Mouse (Mus musculus) hindbrain, postnatal 0 days (tissue): ENCODE measurements around the gene Olfr782. TPM values are rescaled to one million over a fixed set of nuclear protein-coding genes. Genes with fewer than 3 reads are reported as not detected.
"Not testable (repeated sequence)": the region's sequence is repeated elsewhere in the genome, so short reads cannot be mapped to it uniquely, and the experiment has no call there.

ENCODE experiments used
- ATAC-seq: fragments of 200-750 bp; cut with Nextera tagmentation; 2 replicates; pipeline ENCODE4 v1.8.0; 2017; ENCODE audit warnings: mild to moderate bottlenecking, moderate TSS enrichment, moderate library complexity
- DNase-seq: peaks from one replicate; pipeline ENCODE4 v3.0.0-alpha.2; 2015; ENCODE audit warnings: low spot score
- H3K27ac ChIP-seq: fragments of 300-500 bp; sonication (generic); 2 replicates; pipeline ENCODE4 v1.5.1; 2014; ENCODE audit warnings: mild to moderate bottlenecking
- H3K27me3 ChIP-seq: fragments of 300-500 bp; sonication (generic); 2 replicates; pipeline ENCODE4 v1.6.1; 2014; ENCODE audit warnings: low read length, mixed read lengths; ENCODE audit not compliant: insufficient read depth
- H3K36me3 ChIP-seq: fragments of 300-500 bp; sonication (generic); 2 replicates; pipeline ENCODE4 v1.6.1; 2014; ENCODE audit warnings: low read length, mixed read lengths; ENCODE audit not compliant: insufficient read depth
- H3K4me1 ChIP-seq: fragments of 300-500 bp; sonication (generic); 2 replicates; pipeline ENCODE4 v1.6.1; 2014; ENCODE audit warnings: antibody characterized with exemption, low read length, mixed read lengths; ENCODE audit not compliant: insufficient read depth
- H3K4me2 ChIP-seq: fragments of 300-500 bp; sonication (generic); 2 replicates; pipeline ENCODE4 v1.6.1; 2014; ENCODE audit warnings: low read depth, mild to moderate bottlenecking, low read length, moderate library complexity, mixed read lengths
- H3K4me3 ChIP-seq: fragments of 300-500 bp; sonication (generic); 2 replicates; pipeline ENCODE4 v1.5.1; 2014; ENCODE audit warnings: low read length
- H3K9ac ChIP-seq: fragments of 300-500 bp; sonication (generic); replicated peaks from 2 replicates; pipeline ENCODE4 v1.6.1; 2014; ENCODE audit warnings: mild to moderate bottlenecking, low read length, moderate library complexity, mixed read lengths
- H3K9me3 ChIP-seq: fragments of 300-500 bp; sonication (generic); 2 replicates; pipeline ENCODE4 v1.6.1; 2016; ENCODE audit warnings: low read length, mixed read lengths
- CTCF ChIP-seq: IDR thresholded peaks from 2 replicates; pipeline ENCODE4 v1.5.1; 2016; ENCODE audit warnings: antibody characterized with exemption, control low read depth, low read depth
- WGBS: fragments of 180-500 bp; shearing (Covaris S2); extraction: QIAGEN DNeasy Blood & Tissue Kit; methylation state at CpG from one replicate; pipeline ENCODE4 v1.1.7; 2014; 5-methylcytosine and 5-hydroxymethylcytosine counted together
- polyA plus RNA-seq: library from polyadenylated mRNA; unstranded; fragments of >200 nt; fragmentation: Nextera tagmentation; extraction: Ambion mirVana; gene quantifications from 2 replicates; pipeline ENCODE4 v1.2.1, GENCODE M21; 2015
- total RNA-seq: library from RNA; depleted of rRNA; stranded (reverse); fragments of >200 nt; gene quantifications from 2 replicates; pipeline ENCODE4 v1.2.3, GENCODE M21; 2014; rRNA removed

Gene Olfr782
- total and polyA plus RNA-seq, 2 experiments from 2014 or later: not detected

GRCm38 (mm10) chr10:129357307-129357706, 8.7 kb downstream of the Olfr782 start:
- 80% methylated on average over 5 of the region's 5 CpGs for WGBS
- TF ChIP-seq CTCF: no peak
- no peaks in the 10 kb centered on the region for H3K4me1 ChIP-seq
- no peaks in the 10 kb centered on the region for H3K36me3 ChIP-seq
- no peak overlapping the region for H3K27ac ChIP-seq
- H3K27me3 ChIP-seq: no peaks in the 10 kb centered on the region
- no peak overlapping the region for H3K9ac ChIP-seq
- H3K4me2 ChIP-seq: no peak overlapping the region
- DNase-seq (no peak), ATAC-seq (no peak)
- H3K9me3 ChIP-seq: no peaks in the 10 kb centered on the region
- H3K4me3 ChIP-seq: no peak overlapping the region

DNA sequence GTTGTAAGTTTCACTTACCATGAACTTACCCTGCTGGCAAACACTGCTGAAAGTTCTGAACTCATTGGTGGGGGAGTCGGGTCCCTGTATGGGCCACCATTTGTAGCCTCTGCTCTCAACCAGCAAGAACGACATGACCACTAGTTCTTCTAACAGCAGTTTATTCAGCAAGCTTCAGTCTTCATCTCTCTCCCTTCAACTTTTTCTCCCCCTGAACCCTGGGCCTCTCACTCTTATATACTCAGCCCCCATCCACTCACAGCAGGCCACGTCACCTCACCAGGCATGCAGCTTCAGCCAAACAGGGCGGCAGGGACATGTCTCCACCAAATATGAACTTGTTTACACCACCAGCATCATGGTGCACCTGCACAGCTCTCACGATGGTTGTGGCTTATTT, 25.4 kb downstream of the Olfr782 start:
- 88% methylated on average over 5 of the region's 5 CpGs for WGBS
- not testable (repeated sequence) for H3K27me3 ChIP-seq, H3K4me2 ChIP-seq, H3K4me3 ChIP-seq, ATAC-seq, H3K9ac ChIP-seq, H3K9me3 ChIP-seq, DNase-seq, H3K27ac ChIP-seq, H3K4me1 ChIP-seq, H3K36me3 ChIP-seq

DNA sequence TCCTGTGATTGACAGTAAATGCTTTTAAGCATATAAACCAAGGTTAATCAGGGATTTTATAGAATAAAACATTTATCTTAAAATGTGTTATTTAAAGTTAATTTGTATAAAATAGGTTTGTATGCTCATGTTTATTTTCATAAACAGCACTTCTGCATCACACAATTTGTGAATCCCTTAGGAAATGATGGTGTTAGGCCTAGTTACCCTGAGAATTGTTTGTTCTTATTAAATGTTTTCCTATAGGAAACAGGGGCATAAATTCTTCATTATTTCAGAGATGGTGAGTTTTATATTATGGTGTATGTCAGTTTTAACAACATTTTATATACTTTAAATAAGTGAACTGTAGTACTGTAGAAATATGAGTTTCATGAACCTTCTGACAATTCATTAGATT, 35.1 kb downstream of the Olfr782 start, which contains the start of gene Olfr784:
TSS of gene Olfr784 (plus strand) at position 301 of the 400 bp plus-strand sequence.
- Histone ChIP-seq H3K4me1 (no peaks in the 10 kb centered on the region), H3K4me3 (no peak within 1 kb of the TSS), H3K36me3 (no peaks in the 10 kb centered on the region), H3K27me3 (no peaks in the 10 kb centered on the region), H3K4me2 (no peak within 1 kb of the TSS), H3K9ac (no peak within 1 kb of the TSS), H3K27ac (no peak within 1 kb of the TSS), H3K9me3 (no peaks in the 10 kb centered on the region)
- ATAC-seq: no peak
- DNase-seq: no peak
- no peak for TF ChIP-seq CTCF

GRCm38 (mm10) chr10:129400892-129401291, 52.2 kb downstream of the Olfr782 start:
- Histone ChIP-seq H3K36me3 (no peaks in the 10 kb centered on the region), H3K4me1 (no peaks in the 10 kb centered on the region), H3K27ac (no peak overlapping the region), H3K27me3 (no peaks in the 10 kb centered on the region), H3K9me3 (no peaks in the 10 kb centered on the region), H3K4me3 (no peak overlapping the region), H3K4me2 (no peak overlapping the region), H3K9ac (no peak overlapping the region)
- ATAC-seq: no peak
- 37% methylated on average over 5 of the region's 5 CpGs for WGBS
- no peak for TF ChIP-seq CTCF
- DNase-seq: no peak

Other genes starting within 250 kb of the Olfr782 start
- not detected in 2 replicates for gene Olfr768, start 249.5 kb upstream of the Olfr782 start, total RNA-seq
- not detected in 2 replicates for gene Olfr768, start 249.5 kb upstream of the Olfr782 start, polyA plus RNA-seq
- not detected in 2 replicates for gene Olfr769, start 231.0 kb upstream of the Olfr782 start, total RNA-seq
- not detected in 2 replicates for gene Olfr769, start 231.0 kb upstream of the Olfr782 start, polyA plus RNA-seq
- gene Olfr770, start 209.9 kb upstream of the Olfr782 start, total RNA-seq: not detected in 2 replicates
- not detected in 2 replicates for gene Olfr770, start 209.9 kb upstream of the Olfr782 start, polyA plus RNA-seq
- gene Olfr771, start 184.1 kb upstream of the Olfr782 start, total RNA-seq: not detected in 2 replicates
- gene Olfr771, start 184.1 kb upstream of the Olfr782 start, polyA plus RNA-seq: not detected in 2 replicates
- not detected in 2 replicates for gene Olfr772, start 170.9 kb upstream of the Olfr782 start, total RNA-seq
- not detected in 2 replicates for gene Olfr772, start 170.9 kb upstream of the Olfr782 start, polyA plus RNA-seq
- gene Olfr773, start 161.4 kb upstream of the Olfr782 start, total RNA-seq: not detected in 2 replicates
- not detected in 2 replicates for gene Olfr773, start 161.4 kb upstream of the Olfr782 start, polyA plus RNA-seq
- gene Olfr774, start 112.6 kb upstream of the Olfr782 start, total RNA-seq: not detected in 2 replicates
- not detected in 2 replicates for gene Olfr774, start 112.6 kb upstream of the Olfr782 start, polyA plus RNA-seq
- not detected in 2 replicates for gene Olfr775, start 100.4 kb upstream of the Olfr782 start, total RNA-seq
- gene Olfr775, start 100.4 kb upstream of the Olfr782 start, polyA plus RNA-seq: not detected in 2 replicates
- gene Olfr776, start 89.7 kb upstream of the Olfr782 start, total RNA-seq: not detected in 2 replicates
- gene Olfr776, start 89.7 kb upstream of the Olfr782 start, polyA plus RNA-seq: not detected in 2 replicates
- gene Olfr777, start 77.4 kb upstream of the Olfr782 start, total RNA-seq: not detected in 2 replicates
- not detected in 2 replicates for gene Olfr777, start 77.4 kb upstream of the Olfr782 start, polyA plus RNA-seq
- gene Olfr780, start 30.7 kb upstream of the Olfr782 start, total RNA-seq: not detected in 2 replicates
- not detected in 2 replicates for gene Olfr780, start 30.7 kb upstream of the Olfr782 start, polyA plus RNA-seq
- gene Olfr781, start 20.0 kb upstream of the Olfr782 start, total RNA-seq: not detected in 2 replicates
- gene Olfr781, start 20.0 kb upstream of the Olfr782 start, polyA plus RNA-seq: not detected in 2 replicates
- 0.61 and 0.68 TPM in 2 replicates for gene Olfr784, start 35.2 kb downstream of the Olfr782 start, total RNA-seq
- 0.05 and 0.08 TPM in 2 replicates for gene Olfr784, start 35.2 kb downstream of the Olfr782 start, polyA plus RNA-seq
- gene Olfr785, start 56.6 kb downstream of the Olfr782 start, total RNA-seq: not detected in 2 replicates
- not detected in 2 replicates for gene Olfr785, start 56.6 kb downstream of the Olfr782 start, polyA plus RNA-seq
- not detected in 2 replicates for gene Olfr786, start 78.5 kb downstream of the Olfr782 start, total RNA-seq
- gene Olfr786, start 78.5 kb downstream of the Olfr782 start, polyA plus RNA-seq: not detected in 2 replicates
- gene Olfr787, start 113.0 kb downstream of the Olfr782 start, total RNA-seq: not detected in 2 replicates
- gene Olfr787, start 113.0 kb downstream of the Olfr782 start, polyA plus RNA-seq: not detected in 2 replicates
- not detected in 2 replicates for gene Olfr788, start 122.1 kb downstream of the Olfr782 start, total RNA-seq
- gene Olfr788, start 122.1 kb downstream of the Olfr782 start, polyA plus RNA-seq: not detected in 2 replicates
- not detected in 2 replicates for gene Olfr789, start 135.9 kb downstream of the Olfr782 start, total RNA-seq
- gene Olfr789, start 135.9 kb downstream of the Olfr782 start, polyA plus RNA-seq: not detected in 2 replicates
- gene Olfr790, start 149.6 kb downstream of the Olfr782 start, total RNA-seq: not detected in 2 replicates
- gene Olfr790, start 149.6 kb downstream of the Olfr782 start, polyA plus RNA-seq: not detected in 2 replicates
- gene Olfr791, start 172.9 kb downstream of the Olfr782 start, total RNA-seq: not detected in 2 replicates
- not detected in 2 replicates for gene Olfr791, start 172.9 kb downstream of the Olfr782 start, polyA plus RNA-seq
- not detected in 2 replicates for gene Olfr792, start 190.3 kb downstream of the Olfr782 start, total RNA-seq
- not detected in 2 replicates for gene Olfr792, start 190.3 kb downstream of the Olfr782 start, polyA plus RNA-seq
- not detected in 2 replicates for gene Olfr794, start 218.8 kb downstream of the Olfr782 start, total RNA-seq
- not detected in 2 replicates for gene Olfr794, start 218.8 kb downstream of the Olfr782 start, polyA plus RNA-seq